ENCODE assay signal across 8 mouse cellular contexts in the genomic region with DNA sequence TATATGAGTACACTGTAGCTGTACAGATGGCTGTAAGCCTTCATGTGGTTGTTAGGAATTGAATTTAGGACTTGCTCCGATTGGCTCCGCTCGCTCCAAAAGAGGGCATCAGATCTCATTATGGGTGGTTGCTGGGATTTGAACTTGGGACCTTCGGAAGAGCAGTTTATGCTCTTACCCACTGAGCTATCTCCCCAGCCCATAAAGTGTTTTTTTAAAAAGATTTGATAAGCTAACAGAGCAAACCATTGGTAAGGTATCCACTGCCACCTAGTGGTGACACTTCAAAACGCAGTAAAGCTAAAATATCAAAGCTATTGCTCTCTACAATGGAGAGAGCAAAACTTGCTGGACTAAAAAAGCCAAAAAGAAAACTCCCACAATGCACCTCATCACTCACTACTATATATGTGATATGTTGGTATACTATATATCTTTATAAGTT. TPM values are rescaled to one million over a fixed set of nuclear protein-coding genes. Genes with fewer than 3 reads are reported as not detected.
A peak's percentile ranks its signal among the peaks of the same experiment; 100 is the strongest.
DNase-seq lines count a peak whose midpoint lies in the region; ATAC-seq lines count a peak whose summit lies in the region.
"Had no signal": no experiment of that assay in that cellular context is flagged by ENCODE, and none has a peak within 500 bp of the region (broad histone marks: within the 10 kb centered on the region; RNA-seq: fewer than 3 reads in every experiment).

No protein-coding gene starts in this region.

- WGBS in lung, embryonic 16.5 days = 58% methylated on average over 5 of the region's 5 CpGs

- H3K4me2 ChIP-seq in lung, embryonic 16.5 days (ENCODE audit: low read depth, low read length) = no peak overlapping the region

- H3K4me3 ChIP-seq in lung, embryonic 16.5 days (ENCODE audit: low read length) = no peak overlapping the region

- H3K4me1 ChIP-seq in lung, embryonic 16.5 days (replicated peaks; ENCODE audit: control insufficient read depth, insufficient read depth, low read length) = no peaks in the 10 kb centered on the region

- H3K27ac ChIP-seq in lung, embryonic 16.5 days (ENCODE audit: low read length) = no peak overlapping the region

- peak; percentile 29 to 51 for DNase-seq in CD8-positive naive resting alpha-beta T cell, adult 2 months (ENCODE audit: low read depth in 2 of 2, low spot score in 2 of 2)
- DNase-seq in Muller cell, postnatal 12 days (ENCODE audit: inconsistent ontology term) = peak; percentile 58
- peak; percentile 66 to 81 for DNase-seq in heart, postnatal 10 days
- peak; percentile 74 for DNase-seq in kidney, postnatal 14 days
- peak; percentile 76 for DNase-seq in retina, postnatal 1 day

- H3K9me3 ChIP-seq in lung, embryonic 16.5 days (ENCODE audit: control insufficient read depth, low read length) = no peaks in the 10 kb centered on the region

- ATAC-seq in common myeloid progenitor, adult 5-6 weeks (replicated peaks; ENCODE audit: low read depth, poor library complexity, severe bottlenecking) = peak; percentile 98
- peak; percentile 66; the same call in 1 of the 2 replicates for ATAC-seq in lung, embryonic 16.5 days (ENCODE audit: low read depth)

- H3K9ac ChIP-seq in lung, embryonic 16.5 days (ENCODE audit: low read length) = no peak overlapping the region

- peaks cover 10% of the 10 kb centered on the region for H3K36me3 ChIP-seq in lung, embryonic 16.5 days (ENCODE audit: control insufficient read depth, insufficient read depth, low read length)

- intact Hi-C loops in heart, postnatal 10 days (cut with DNase I) = loop anchor here (1.0 to 5.0 kb wide), 3 partner anchors 35 to 94 kb away; no protein-coding TSS in a partner anchor

- H3K27me3 ChIP-seq in lung, embryonic 16.5 days (ENCODE audit: control insufficient read depth, insufficient read depth, low read depth, low read length) = no peaks in the 10 kb centered on the region

RNA-seq across cellular contexts. Expression of a gene that starts 30.0 kb away (rescaled TPM):
- total RNA-seq in common myeloid progenitor, adult 5-6 weeks (2017) = not detected in 2 replicates
- 100 to 1,000 TPM; 278 to 346 TPM for total RNA-seq in heart, postnatal 10 days (2021)
- polyA plus RNA-seq in lung, embryonic 16.5 days (2015; fragmentation: Nextera tagmentation; extraction: Ambion mirVana) = 1.3 and 1.7 TPM in 2 replicates
- total RNA-seq: layer of hippocampus, adult 18-20 months had no signal

RNA-seq across cellular contexts. Expression of a gene that starts 37.2 kb away (rescaled TPM):
- total RNA-seq in common myeloid progenitor, adult 5-6 weeks (2017) = 14.5 and 20.0 TPM in 2 replicates
- 10 to 100 TPM; 35.1 to 36.4 TPM for total RNA-seq in heart, postnatal 10 days (2021)
- 53.6 and 67.9 TPM in 2 replicates for polyA plus RNA-seq in lung, embryonic 16.5 days (2015; fragmentation: Nextera tagmentation; extraction: Ambion mirVana)

Comparison
In these comparisons a context has a peak if more than half of its experiments do, and no peak if none do; other contexts are left out.
1. RNA of a gene that starts 30.0 kb away (total RNA-seq): 278 to 346 TPM in heart, postnatal 10 days; not detected in common myeloid progenitor, adult 5-6 weeks; every median in the first group is over 100 times any median in the second.
2. Peak in every context shown above with its lines, with median percentiles within 50 percentile points of each other: DNase-seq.